Mouse (Mus musculus) midbrain, postnatal 0 days (tissue): ENCODE data around the gene Ppa2. TPM values are rescaled to one million over a fixed set of nuclear protein-coding genes. Genes with fewer than 3 reads are reported as not detected.

Source experiments
- ATAC-seq: fragments of 200-750 bp; cut with Nextera tagmentation; 2 replicates; pipeline ENCODE4 v1.8.0; 2017; ENCODE audit warnings: moderate number of reproducible peaks, mild to moderate bottlenecking, moderate TSS enrichment, moderate library complexity; ENCODE audit not compliant: low FRiP score
- DNase-seq: peaks from one replicate; pipeline ENCODE4 v3.0.0-alpha.2; 2015; ENCODE audit warnings: low spot score
- H3K27ac ChIP-seq: fragments of 300-500 bp; sonication (generic); 2 replicates; pipeline ENCODE4 v1.5.1; 2014; ENCODE audit warnings: low read depth, mild to moderate bottlenecking, low read length, mixed read lengths
- H3K27me3 ChIP-seq: fragments of 300-500 bp; sonication (generic); 2 replicates; pipeline ENCODE4 v1.6.1; 2014; ENCODE audit warnings: low read length, control low read depth, mixed read lengths; ENCODE audit not compliant: insufficient read depth
- H3K36me3 ChIP-seq: fragments of 300-500 bp; sonication (generic); 2 replicates; pipeline ENCODE4 v1.6.1; 2014; ENCODE audit warnings: low read length, control low read depth, mixed read lengths; ENCODE audit not compliant: insufficient read depth
- H3K4me1 ChIP-seq: fragments of 300-500 bp; sonication (generic); 2 replicates; pipeline ENCODE4 v1.6.1; 2014; ENCODE audit warnings: mild to moderate bottlenecking, control low read depth, antibody characterized with exemption, low read length, mixed read lengths; ENCODE audit not compliant: insufficient read depth
- H3K4me2 ChIP-seq: fragments of 300-500 bp; sonication (generic); 2 replicates; pipeline ENCODE4 v1.6.1; 2014; ENCODE audit warnings: low read depth, mild to moderate bottlenecking, low read length, mixed read lengths; ENCODE audit not compliant: poor library complexity, severe bottlenecking
- H3K4me3 ChIP-seq: fragments of 300-500 bp; sonication (generic); 2 replicates; pipeline ENCODE4 v1.5.1; 2014; ENCODE audit warnings: low read depth, mild to moderate bottlenecking, low read length, moderate library complexity
- H3K9ac ChIP-seq: fragments of 300-500 bp; sonication (generic); replicated peaks from 2 replicates; pipeline ENCODE4 v1.6.1; 2014; ENCODE audit warnings: mild to moderate bottlenecking, low read length, moderate library complexity, mixed read lengths; ENCODE audit not compliant: poor library complexity, severe bottlenecking
- H3K9me3 ChIP-seq: fragments of 300-500 bp; sonication (generic); 2 replicates; pipeline ENCODE4 v1.6.1; 2016; ENCODE audit warnings: low read length, control low read depth
- CTCF ChIP-seq: IDR thresholded peaks from 2 replicates; pipeline ENCODE4 v1.5.1; 2016; ENCODE audit warnings: antibody characterized with exemption, mild to moderate bottlenecking
- WGBS: fragments of 180-500 bp; shearing (Covaris S2); extraction: QIAGEN DNeasy Blood & Tissue Kit; methylation state at CpG from one replicate; pipeline ENCODE4 v1.1.7; 2014; 5-methylcytosine and 5-hydroxymethylcytosine counted together
- polyA plus RNA-seq: library from polyadenylated mRNA; unstranded; fragments of >200 nt; fragmentation: Nextera tagmentation; extraction: Ambion mirVana; gene quantifications from 2 replicates; pipeline ENCODE4 v1.2.1, GENCODE M21; 2015
- total RNA-seq: library from RNA; depleted of rRNA; stranded (reverse); fragments of >200 nt; gene quantifications from 2 replicates; pipeline ENCODE4 v1.2.3, GENCODE M21; 2014

The Ppa2 gene
- total and polyA plus RNA-seq, 2 experiments from 2014 or later: 33.1 to 99.4 TPM

- H3K4me1 ChIP-seq: 0 out of 2 replicates have a peak, but pooled peaks cover 3% of the 10 kb centered on the region
- H3K4me3 ChIP-seq: peak overlapping the region; percentile 71; the same call in 1 of the 2 replicates
- WGBS: 92% methylated on average over 7 of the region's 7 CpGs
Observed at GRCm38 (mm10) chr3:133309359-133309758, 551 bp upstream of the Ppa2 start.

GRCm38 (mm10) chr3:133310809-133311179 is 884 bp downstream of the Ppa2 start:
- 0 out of 2 replicates have a peak, but pooled peaks cover 3% of the 10 kb centered on the region for H3K4me1 ChIP-seq
- no peaks in the 10 kb centered on the region for H3K9me3 ChIP-seq
- no peaks in the 10 kb centered on the region for H3K27me3 ChIP-seq
- TF ChIP-seq CTCF: no peak
- WGBS: 17% methylated on average over 14 of the region's 14 CpGs
- DNase-seq: no peak
- ATAC-seq: peak; percentile 19; the same call in 1 of the 2 replicates
- H3K4me2 ChIP-seq: peak overlapping the region; percentile 64
- peak overlapping the region; percentile 73 for H3K9ac ChIP-seq
- peak overlapping the region; percentile 88 for H3K27ac ChIP-seq
- no peaks in the 10 kb centered on the region for H3K36me3 ChIP-seq
- peak overlapping the region; percentile 71 for H3K4me3 ChIP-seq

More at GRCm38 (mm10) chr3:133309359-133309758, 551 bp upstream of the Ppa2 start:
- H3K27me3 ChIP-seq: no peaks in the 10 kb centered on the region
- TF ChIP-seq CTCF: no peak
- H3K27ac ChIP-seq: peak overlapping the region; percentile 88
- no peak overlapping the region for H3K4me2 ChIP-seq
- no peak overlapping the region for H3K9ac ChIP-seq
- H3K9me3 ChIP-seq: no peaks in the 10 kb centered on the region
- no peak for ATAC-seq
- DNase-seq: no peak
- H3K36me3 ChIP-seq: no peaks in the 10 kb centered on the region

DNA sequence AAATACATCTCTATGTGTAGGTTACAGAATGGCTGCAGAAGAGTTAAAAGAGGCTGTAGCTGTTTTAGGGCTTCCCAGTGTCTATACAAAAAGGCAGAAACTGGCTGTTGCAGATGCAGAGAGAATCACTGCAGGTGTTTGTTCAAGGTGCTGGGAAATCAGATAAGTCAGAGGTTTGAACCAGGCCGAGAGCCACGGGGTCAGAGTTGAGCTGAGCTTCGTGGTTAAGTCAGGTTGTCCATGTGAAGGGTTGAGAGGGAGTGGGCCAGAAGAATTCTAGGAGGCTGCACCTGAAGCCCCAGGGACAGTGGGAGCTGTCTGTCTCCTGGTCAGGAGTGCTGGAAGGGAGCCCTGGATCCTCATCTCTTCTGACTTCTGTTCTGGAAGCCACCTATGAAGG is 2.4 kb downstream of the Ppa2 start:
- no peak for TF ChIP-seq CTCF
- no peaks in the 10 kb centered on the region for H3K36me3 ChIP-seq
- 94% methylated on average over 3 of the region's 3 CpGs for WGBS
- H3K4me1 ChIP-seq: 0 out of 2 replicates have a peak, but pooled peaks cover 3% of the 10 kb centered on the region
- DNase-seq (no peak), ATAC-seq (no peak)
- H3K9me3 ChIP-seq: no peaks in the 10 kb centered on the region
- H3K4me3 ChIP-seq: no peak overlapping the region
- H3K27ac ChIP-seq: no peak overlapping the region
- no peaks in the 10 kb centered on the region for H3K27me3 ChIP-seq
- H3K4me2 ChIP-seq: no peak overlapping the region
- H3K9ac ChIP-seq: no peak overlapping the region

DNA sequence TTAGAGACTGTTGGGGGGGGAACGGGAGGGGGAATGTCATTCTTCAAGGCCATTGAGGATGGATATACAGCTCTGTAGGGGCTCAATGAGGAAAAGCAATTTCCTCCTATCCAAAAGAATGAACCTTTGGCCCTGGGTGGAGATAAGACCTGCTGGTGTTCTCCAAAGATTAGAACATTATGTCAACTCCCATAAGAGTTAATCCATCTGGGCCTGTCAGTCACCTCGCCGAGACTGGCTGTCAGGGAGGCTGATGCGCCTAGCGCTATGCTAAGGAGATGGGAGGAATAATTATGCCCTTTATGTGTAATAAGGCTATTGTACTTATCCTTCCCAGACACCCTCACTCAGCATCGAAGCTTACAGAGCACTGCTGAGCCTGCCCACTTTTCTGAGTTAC is 2.9 kb downstream of the Ppa2 start:
- H3K27ac ChIP-seq: no peak overlapping the region
- WGBS: 49% methylated on average over 6 of the region's 6 CpGs
- no peaks in the 10 kb centered on the region for H3K27me3 ChIP-seq

DNA sequence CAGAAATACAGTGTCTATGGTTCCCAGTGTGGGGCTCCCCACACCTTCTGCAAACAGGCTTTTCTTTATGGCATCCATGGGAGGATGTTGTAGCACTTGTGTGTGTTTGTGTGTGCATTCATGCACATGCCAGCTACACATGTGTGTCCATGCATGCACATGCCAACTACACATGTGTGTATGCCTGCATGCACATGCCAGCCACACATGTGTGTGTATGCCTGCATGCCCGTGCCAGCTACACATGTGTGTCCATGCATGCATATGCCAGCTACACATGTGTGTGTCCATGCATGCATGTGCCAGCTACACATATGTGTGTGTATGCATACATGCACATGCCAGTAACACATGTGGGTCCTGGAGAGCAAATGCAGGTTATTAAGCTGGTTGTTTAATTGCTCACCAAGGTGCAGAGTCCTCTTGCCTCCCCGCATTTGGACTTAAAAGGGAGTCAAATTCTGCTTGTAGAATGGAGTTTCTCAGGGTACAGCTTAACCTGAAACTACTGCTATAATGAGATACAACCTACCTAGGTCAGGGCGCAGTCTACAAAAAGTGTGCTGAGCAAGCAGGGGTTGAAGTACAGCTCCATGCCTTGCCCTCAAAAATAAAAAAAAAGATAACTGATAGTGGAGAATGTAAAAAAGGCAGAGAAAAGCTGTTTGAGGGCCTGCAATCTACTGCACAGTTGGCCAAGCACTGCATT is 3.7 kb downstream of the Ppa2 start:
- no peak for ATAC-seq
- Histone ChIP-seq H3K4me1 (0 out of 2 replicates have a peak, but pooled peaks cover 3% of the 10 kb centered on the region), H3K4me2 (no peak overlapping the region), H3K9ac (no peak overlapping the region), H3K27me3 (no peaks in the 10 kb centered on the region), H3K27ac (no peak overlapping the region), H3K9me3 (no peaks in the 10 kb centered on the region), H3K4me3 (no peak overlapping the region), H3K36me3 (no peaks in the 10 kb centered on the region)
- 96% methylated on average over 3 of the region's 3 CpGs for WGBS
- no peak for TF ChIP-seq CTCF
- no peak for DNase-seq

More for the DNA sequence above, 2.9 kb downstream of the Ppa2 start:
- H3K4me1 ChIP-seq: 0 out of 2 replicates have a peak, but pooled peaks cover 3% of the 10 kb centered on the region
- TF ChIP-seq CTCF: no peak
- DNase-seq: no peak
- no peak overlapping the region for H3K4me3 ChIP-seq
- no peak overlapping the region for H3K4me2 ChIP-seq
- no peaks in the 10 kb centered on the region for H3K9me3 ChIP-seq
- H3K36me3 ChIP-seq: no peaks in the 10 kb centered on the region
- no peak for ATAC-seq
- no peak overlapping the region for H3K9ac ChIP-seq

DNA sequence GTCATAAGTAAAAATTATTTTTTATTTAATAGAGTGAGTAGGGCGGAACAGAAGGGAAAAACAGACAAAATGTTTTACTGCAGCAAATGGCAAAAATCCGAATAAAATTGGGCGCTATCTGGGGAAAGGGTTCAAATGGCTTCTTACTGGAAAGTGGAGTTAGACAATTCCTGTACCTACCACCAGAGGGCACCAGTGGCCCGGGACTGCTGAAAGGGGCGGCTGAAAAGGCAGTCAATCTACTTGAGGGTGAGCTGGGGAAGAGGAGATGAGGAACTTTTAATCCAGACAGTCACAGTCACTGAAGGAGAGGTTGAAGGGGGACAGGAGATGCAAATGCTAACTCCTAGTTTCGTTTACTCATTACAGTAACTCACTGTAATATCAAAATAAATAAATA is 4.6 kb downstream of the Ppa2 start:
- ATAC-seq (no peak), DNase-seq (peak; percentile 65)
- Histone ChIP-seq H3K4me1 (0 out of 2 replicates have a peak, but pooled peaks cover 3% of the 10 kb centered on the region), H3K27me3 (no peaks in the 10 kb centered on the region), H3K27ac (no peak overlapping the region), H3K4me3 (no peak overlapping the region), H3K4me2 (no peak overlapping the region), H3K36me3 (no peaks in the 10 kb centered on the region), H3K9ac (no peak overlapping the region), H3K9me3 (no peaks in the 10 kb centered on the region)
- 41% methylated on average over 6 of the region's 6 CpGs for WGBS
- peak; percentile 88 for TF ChIP-seq CTCF
